Mouse (Mus musculus) gastrocnemius, postnatal 14 days (tissue): ENCODE results near the gene Svep1. TPM values are rescaled to one million over a fixed set of nuclear protein-coding genes. Genes with fewer than 3 reads are reported as not detected.

Experiments used
- DNase-seq: peaks from one replicate; pipeline ENCODE4 v3.0.0; 2021; ENCODE audit warnings: mixed read lengths
- intact Hi-C: fragments of 180-260 bp; cut with DNase I; formaldehyde crosslinking; loops from one replicate; pipeline ENCODE4 v1.15.1; 2025; ENCODE audit warnings: low total_unique reads
- total RNA-seq, 2 experiments: library from RNA; stranded (reverse); gene quantifications; 2 replicates each; pipeline ENCODE4 v1.2.3; 2021

The Svep1 gene
- total RNA-seq, 2 experiments from 2014 or later, result 14.7 to 17.3 TPM

GRCm38 (mm10) chr4:58097732-58098131 lies 108.9 kb downstream of the Svep1 start:
- intact Hi-C loops, result no loop called here
- DNase-seq, result no peak

DNA sequence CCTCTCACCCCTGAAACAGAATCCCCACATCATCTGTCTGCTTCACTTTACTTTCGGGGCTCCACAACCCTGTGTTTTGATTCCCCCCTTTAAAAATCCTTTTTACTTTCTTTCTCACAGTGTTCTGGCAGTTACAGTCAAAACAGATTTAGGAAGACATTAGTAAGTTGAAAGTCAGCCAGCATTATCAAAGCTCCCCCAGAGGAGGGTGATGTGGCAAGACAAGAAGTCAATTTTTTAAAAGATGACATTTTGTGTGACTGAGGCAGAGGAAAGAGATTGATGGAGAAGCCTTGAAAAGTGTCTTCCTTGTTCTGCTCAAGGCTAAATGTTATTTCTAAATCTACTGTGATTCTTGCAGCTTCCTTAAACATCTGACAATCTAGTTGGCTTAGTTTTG lies 119.9 kb downstream of the Svep1 start:
- intact Hi-C loops, result loop anchor here (10.0 kb wide), 1 partner anchor 158 kb away; no protein-coding TSS in a partner anchor
- DNase-seq, result no peak

DNA sequence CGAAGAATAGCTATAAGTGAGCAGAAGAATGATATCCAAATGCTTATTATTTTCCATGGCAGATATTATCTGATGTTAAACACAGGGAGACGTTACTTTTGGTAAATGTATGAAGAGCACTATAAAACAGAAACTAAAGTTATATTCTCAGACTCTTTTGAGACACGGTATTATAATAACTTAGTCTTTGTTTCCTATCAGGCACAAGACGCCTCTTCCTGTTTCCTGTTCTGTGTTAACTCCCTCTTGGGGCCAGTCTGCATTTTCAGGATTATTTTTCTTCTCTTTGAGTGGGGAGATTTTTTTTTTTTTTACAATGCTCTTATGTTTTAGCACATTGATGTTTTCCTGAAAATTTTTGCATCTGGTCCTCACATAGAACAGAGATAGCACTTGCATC lies 120.5 kb downstream of the Svep1 start:
- intact Hi-C loops, result loop anchor here (10.0 kb wide), 1 partner anchor 159 kb away; no protein-coding TSS in a partner anchor
- no peak for DNase-seq

DNA sequence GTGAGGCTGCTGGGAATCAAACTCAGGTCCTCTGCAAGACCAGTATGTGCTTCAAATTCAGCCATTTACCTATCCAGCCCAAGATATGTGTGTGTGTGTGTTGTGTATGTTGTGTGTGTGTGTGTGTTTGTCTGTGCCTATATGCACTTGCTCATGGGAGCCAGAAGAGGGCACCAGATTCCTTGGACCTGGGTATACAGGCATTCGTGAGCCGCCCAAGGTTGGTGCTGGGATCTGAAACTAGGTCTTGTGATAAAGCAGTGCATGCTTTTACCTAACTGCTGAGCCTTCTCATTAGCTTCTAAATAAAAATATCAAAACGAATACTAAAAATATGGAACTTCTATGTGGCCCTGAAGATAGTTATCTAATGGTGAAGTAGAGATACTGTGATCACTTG lies 121.3 kb downstream of the Svep1 start:
- no peak for DNase-seq
- intact Hi-C loops, result loop anchor here (10.0 kb wide), 1 partner anchor 159 kb away; no protein-coding TSS in a partner anchor

GRCm38 (mm10) chr4:58084155-58084554 lies 122.5 kb downstream of the Svep1 start:
- intact Hi-C loops, result loop anchor here (10.0 kb wide), 1 partner anchor 161 kb away; no protein-coding TSS in a partner anchor
- no peak for DNase-seq

GRCm38 (mm10) chr4:58082588-58082987 lies 124.1 kb downstream of the Svep1 start:
- intact Hi-C loops, result loop anchor here (10.0 kb wide), 1 partner anchor 162 kb away; no protein-coding TSS in a partner anchor
- DNase-seq, result peak; percentile 57

GRCm38 (mm10) chr4:58079631-58080030 lies 127.0 kb downstream of the Svep1 start:
- intact Hi-C loops, result loop anchor here (2.0 to 10.0 kb wide), 2 partner anchors 165 to 179 kb away; no protein-coding TSS in a partner anchor
- DNase-seq, result peak; percentile 17

GRCm38 (mm10) chr4:58077950-58078349 lies 128.7 kb downstream of the Svep1 start:
- intact Hi-C loops, result loop anchor here (2.0 kb wide), 1 partner anchor 177 kb away; no protein-coding TSS in a partner anchor
- DNase-seq, result no peak

DNA sequence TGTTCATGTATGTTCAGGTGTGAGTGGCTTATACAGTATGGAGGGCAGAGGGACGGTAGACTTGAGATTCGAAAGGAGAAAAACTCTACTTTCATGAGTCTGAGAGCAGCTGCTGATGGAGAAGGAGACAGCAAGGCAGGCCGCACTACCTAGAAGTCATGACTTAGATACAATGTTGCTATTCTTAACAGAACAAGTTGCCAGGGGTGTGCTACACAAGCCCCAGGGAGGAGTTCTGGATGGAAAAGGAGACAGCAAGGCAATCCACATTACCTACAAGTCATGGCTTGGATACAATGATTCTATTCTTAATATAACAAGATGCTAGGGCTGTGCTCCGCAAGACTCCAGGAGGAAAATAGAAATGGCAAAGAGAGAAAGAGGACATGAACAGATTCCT lies 129.1 kb downstream of the Svep1 start:
- DNase-seq, result no peak
- intact Hi-C loops, result no loop called here

- DNase-seq, result no peak
- intact Hi-C loops, result no loop called here
Measured at GRCm38 (mm10) chr4:58072888-58073287, 133.8 kb downstream of the Svep1 start.

DNA sequence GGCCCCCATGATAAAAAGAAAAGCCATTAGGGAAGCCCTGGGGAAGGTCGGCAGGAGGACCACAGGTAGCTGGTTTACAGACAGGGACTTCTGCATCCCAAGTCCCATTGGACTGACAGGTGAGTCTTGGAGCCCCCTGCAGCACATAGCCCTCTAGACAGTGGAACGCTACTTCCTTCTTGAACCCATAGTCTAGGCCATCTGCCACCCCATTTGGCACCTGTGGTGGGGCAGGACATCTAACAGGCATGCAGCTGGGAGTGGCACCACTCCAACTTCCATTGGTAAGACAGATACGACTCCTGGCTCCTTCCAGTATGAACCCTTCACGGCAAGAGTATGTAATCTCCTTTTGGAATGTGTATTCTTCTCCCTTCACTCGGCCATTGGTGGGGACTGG lies 137.8 kb downstream of the Svep1 start:
- intact Hi-C loops, result no loop called here
- DNase-seq, result no peak

GRCm38 (mm10) chr4:58064721-58065120 lies 141.9 kb downstream of the Svep1 start:
- intact Hi-C loops, result no loop called here
- DNase-seq, result no peak

DNA sequence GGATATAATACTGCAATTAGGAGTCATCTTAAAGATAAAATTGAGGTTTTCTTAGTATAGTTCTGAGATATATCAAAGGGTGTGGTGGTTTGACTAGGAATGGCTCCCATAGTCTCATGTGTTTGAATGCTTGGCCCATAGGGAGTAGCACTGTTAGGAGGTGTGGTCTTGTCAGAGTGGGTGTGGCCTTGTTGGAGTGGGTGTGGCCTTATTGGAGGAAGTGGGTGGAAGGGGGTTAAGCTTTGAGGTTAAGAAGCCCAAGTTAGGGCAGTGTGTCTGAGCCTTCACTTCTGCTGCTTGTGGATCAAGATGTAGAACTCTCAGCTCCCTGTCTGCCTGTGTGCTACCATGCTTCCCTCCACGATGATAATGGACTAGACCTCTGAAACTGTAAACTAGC lies 143.7 kb downstream of the Svep1 start:
- intact Hi-C loops, result no loop called here
- DNase-seq, result no peak

DNA sequence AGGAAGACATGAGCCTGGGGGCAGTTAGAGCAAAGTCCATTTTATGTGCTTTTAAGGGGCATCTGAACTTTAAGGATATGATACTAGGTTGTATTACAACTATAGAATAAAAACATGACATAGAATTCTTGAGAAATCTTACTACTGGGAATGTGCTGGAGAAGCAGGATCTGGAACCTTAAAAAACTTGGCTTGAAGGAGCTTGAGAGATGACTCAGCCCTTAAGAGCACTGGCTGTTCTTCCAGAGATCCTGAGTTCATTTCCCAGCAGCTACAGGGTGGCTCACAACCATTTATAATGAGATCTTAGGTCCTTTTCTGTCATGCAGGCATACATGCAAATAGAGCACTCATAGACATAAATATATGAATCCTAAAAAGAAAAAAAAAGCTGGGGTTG lies 151.0 kb downstream of the Svep1 start:
- intact Hi-C loops, result no loop called here
- DNase-seq, result no peak

DNA sequence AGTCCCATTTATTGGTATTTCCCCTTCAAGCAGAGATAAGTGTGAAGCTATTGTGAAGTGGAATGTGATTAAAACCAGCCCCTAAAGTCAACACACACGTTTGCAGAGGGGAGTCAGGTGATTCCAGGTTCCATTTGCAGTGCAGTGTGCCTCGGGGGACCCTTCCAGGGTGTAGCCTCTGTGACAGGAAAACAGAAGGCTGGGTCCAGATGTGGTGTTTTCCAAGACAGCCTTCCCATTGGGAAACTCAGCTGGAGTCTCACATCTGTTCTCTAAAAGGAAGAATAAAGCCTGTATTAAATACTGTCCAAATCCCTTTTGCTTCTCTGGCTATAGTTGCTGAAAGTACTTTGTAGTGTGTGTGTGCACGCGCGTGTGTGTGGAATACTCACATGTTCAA lies 152.2 kb downstream of the Svep1 start:
- DNase-seq, result no peak
- intact Hi-C loops, result no loop called here

DNA sequence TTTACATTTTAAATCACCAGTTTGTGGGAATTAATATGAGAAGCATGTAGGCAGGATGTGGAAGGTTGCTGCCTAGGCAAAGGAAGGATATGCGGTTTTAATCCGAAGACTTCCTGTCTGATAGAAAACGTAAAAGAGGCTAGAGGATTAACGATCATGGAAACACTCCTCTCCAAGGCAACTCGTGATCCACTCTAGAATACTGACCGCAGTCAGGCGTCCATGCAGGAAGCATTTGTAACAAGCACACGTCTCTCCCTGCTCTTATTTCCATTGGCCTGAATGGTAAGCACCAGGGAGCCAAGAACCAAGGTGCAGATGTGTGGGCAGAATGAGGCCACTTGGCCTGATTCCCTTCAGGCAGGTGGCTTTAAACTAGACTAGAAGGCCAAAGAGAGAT lies 155.9 kb downstream of the Svep1 start:
- intact Hi-C loops, result no loop called here
- DNase-seq, result no peak

DNA sequence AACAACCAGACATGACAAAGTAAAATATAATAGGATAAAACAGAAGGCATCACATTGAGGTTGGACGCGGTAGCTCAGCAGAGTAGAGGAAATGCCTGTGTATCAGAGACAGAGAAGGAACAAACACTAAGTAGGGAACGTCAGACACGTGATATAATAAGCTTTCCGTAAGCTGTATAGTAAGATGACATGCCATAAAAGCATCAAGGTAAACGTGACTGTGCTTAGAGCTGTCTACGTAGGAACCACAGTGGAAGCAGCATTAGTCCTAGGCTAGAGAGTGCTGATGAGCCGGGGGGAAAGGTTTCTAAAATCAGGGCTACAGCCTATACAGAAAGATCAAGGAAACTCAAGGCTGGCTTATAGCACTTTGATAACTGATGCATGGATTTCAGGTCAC lies 156.4 kb downstream of the Svep1 start:
- intact Hi-C loops, result no loop called here
- DNase-seq, result no peak

DNA sequence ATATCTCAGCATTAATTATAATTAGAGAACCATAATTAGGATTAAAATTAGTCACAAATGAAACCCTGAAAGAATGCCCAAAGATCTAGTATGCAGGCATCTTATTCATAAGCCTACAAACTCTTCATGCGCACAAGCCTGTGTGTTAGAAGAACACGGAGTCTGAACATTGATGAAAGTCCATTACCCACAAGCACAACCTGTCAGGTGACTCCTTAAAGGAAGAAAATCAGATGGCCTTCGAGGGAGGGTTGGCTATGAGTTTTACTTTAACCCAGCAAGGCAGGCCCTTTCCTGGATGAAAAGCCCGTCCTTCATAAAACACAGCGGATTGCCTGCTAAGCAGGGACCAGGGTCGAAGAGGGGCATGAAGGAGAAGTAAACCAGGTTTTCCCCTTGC lies 161.8 kb downstream of the Svep1 start:
- intact Hi-C loops, result no loop called here
- no peak for DNase-seq

DNA sequence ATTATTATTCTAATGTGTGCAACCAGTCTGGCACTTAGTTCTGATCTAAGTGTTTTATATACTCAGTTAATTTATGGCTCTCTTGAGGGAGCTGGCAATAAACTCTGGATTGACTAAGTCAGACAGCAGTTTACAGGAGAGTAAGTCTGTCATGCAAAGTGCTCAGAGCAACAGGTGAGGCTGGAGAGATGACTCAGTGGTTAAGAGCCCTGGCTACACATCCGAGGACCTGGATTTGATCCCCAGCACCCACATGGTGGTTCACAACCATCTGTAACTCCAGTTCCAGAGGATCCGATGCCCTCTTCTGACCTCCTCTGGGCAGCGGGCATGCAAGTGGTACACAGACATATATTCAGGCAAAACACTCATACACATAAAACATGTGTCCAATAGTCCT lies 162.3 kb downstream of the Svep1 start:
- no peak for DNase-seq
- intact Hi-C loops, result no loop called here

- intact Hi-C loops, result no loop called here
Measured at GRCm38 (mm10) chr4:58040093-58040492, 166.6 kb downstream of the Svep1 start.

GRCm38 (mm10) chr4:58037096-58037705 lies 169.5 kb downstream of the Svep1 start:
- DNase-seq, result no peak
- intact Hi-C loops, result no loop called here

More at GRCm38 (mm10) chr4:58040093-58040492, 166.6 kb downstream of the Svep1 start:
- no peak for DNase-seq

DNA sequence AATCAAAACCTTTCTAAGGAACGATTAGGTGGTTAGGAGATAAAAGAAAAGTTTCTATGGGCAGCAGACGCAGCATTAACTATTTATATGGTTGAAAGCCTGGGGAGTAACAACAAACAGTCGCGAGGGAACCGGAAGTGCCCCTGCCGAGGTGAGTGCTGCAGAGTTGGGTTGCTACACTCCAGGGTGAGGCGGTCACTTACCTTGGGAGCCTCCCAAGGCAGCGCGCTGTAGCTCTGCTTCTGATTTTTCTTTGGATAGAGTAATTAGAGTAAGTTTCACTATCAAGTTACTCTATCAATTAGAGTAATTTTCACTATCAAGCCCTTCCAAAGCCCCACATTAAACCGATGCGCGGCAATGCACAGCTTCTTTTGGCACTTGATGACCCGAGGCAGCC lies 172.0 kb downstream of the Svep1 start:
- intact Hi-C loops, result no loop called here
- DNase-seq, result no peak
